Mouse (Mus musculus) ES-Bruce4 (cell line): ENCODE results near the gene Src. TPM values are rescaled to one million over a fixed set of nuclear protein-coding genes. Genes with fewer than 3 reads are reported as not detected.

Source experiments
- H3K27ac ChIP-seq: 2 replicates; pipeline ENCODE4 v1.5.1; 2012; ENCODE audit warnings: low read length, inconsistent platforms; ENCODE audit not compliant: insufficient read depth
- H3K27me3 ChIP-seq: 2 replicates; pipeline ENCODE4 v1.6.1; 2012; ENCODE audit warnings: mild to moderate bottlenecking, low read length, inconsistent platforms; ENCODE audit not compliant: control insufficient read depth, poor library complexity, insufficient read depth, severe bottlenecking
- H3K36me3 ChIP-seq: 2 replicates; pipeline ENCODE4 v1.6.1; 2012; ENCODE audit warnings: inconsistent platforms, mild to moderate bottlenecking, low read length, moderate library complexity; ENCODE audit not compliant: control insufficient read depth, poor library complexity, insufficient read depth, severe bottlenecking
- H3K4me1 ChIP-seq: one replicate; pipeline ENCODE4 v1.8.1; 2011; ENCODE audit warnings: low read length; ENCODE audit not compliant: control insufficient read depth, insufficient read depth
- H3K4me3 ChIP-seq: 2 replicates; pipeline ENCODE4 v1.5.1; 2011; ENCODE audit warnings: low read depth, mild to moderate bottlenecking, low read length
- H3K9ac ChIP-seq: 2 replicates; pipeline ENCODE4 v1.6.1; 2012; ENCODE audit warnings: low read depth, mild to moderate bottlenecking, inconsistent platforms; ENCODE audit not compliant: poor library complexity, severe bottlenecking
- H3K9me3 ChIP-seq: replicated peaks from 2 replicates; pipeline ENCODE4 v1.6.1; 2012; ENCODE audit warnings: mild to moderate bottlenecking, low read length, inconsistent platforms; ENCODE audit not compliant: control insufficient read depth, poor library complexity, insufficient read depth, severe bottlenecking
- CTCF ChIP-seq: IDR thresholded peaks from one replicate; pipeline ENCODE4 v1.8.1; 2011; ENCODE audit warnings: low read depth, low read length
- EP300 ChIP-seq: IDR thresholded peaks from 2 replicates; pipeline ENCODE4 v1.6.1; 2011; ENCODE audit warnings: low read depth, low read length; ENCODE audit not compliant: insufficient read depth
- POLR2A ChIP-seq: IDR thresholded peaks from one replicate; pipeline ENCODE4 v1.8.1; 2011; ENCODE audit warnings: low read length; ENCODE audit not compliant: insufficient read depth
- polyA plus RNA-seq: library from polyadenylated mRNA; stranded (reverse); fragments of >200 nt; gene quantifications from 2 replicates; pipeline ENCODE4 v1.2.4, GENCODE M21; 2011; ENCODE audit warnings: low read depth; ENCODE audit not compliant: missing spikeins, insufficient read depth, insufficient read length

The Src gene
- polyA plus RNA-seq, 1 experiment = 54.7 TPM

GRCm38 (mm10) chr2:157520496-157520895 is 102.3 kb downstream of the Src start:
- H3K27me3 ChIP-seq = no peaks in the 10 kb centered on the region
- H3K36me3 ChIP-seq = no peaks in the 10 kb centered on the region
- H3K9ac ChIP-seq = no peak overlapping the region
- H3K9me3 ChIP-seq = no peaks in the 10 kb centered on the region
- no peaks in the 10 kb centered on the region for H3K4me1 ChIP-seq
- H3K27ac ChIP-seq = no peak overlapping the region
- no peak overlapping the region for H3K4me3 ChIP-seq
- TF ChIP-seq POLR2A (no peak), EP300 (no peak), CTCF (no peak)

Other genes starting within 250 kb of the Src start
- gene Rbl1, start 213.9 kb upstream of the Src start, polyA plus RNA-seq = 21.7 and 23.8 TPM in 2 replicates
- gene Rpn2, start 139.4 kb upstream of the Src start, polyA plus RNA-seq = 214 and 249 TPM in 2 replicates
- 0.37 TPM in 1 of 2 replicates, not detected in the other for gene Mroh8, start 138.9 kb upstream of the Src start, polyA plus RNA-seq
- not detected in 2 replicates for gene Ghrh, start 70.9 kb upstream of the Src start, polyA plus RNA-seq
- gene Manbal, start 50.9 kb upstream of the Src start, polyA plus RNA-seq = 37.8 and 38.1 TPM in 2 replicates
- gene Nnat, start 141.6 kb downstream of the Src start, polyA plus RNA-seq = 42.8 and 48.6 TPM in 2 replicates
- gene Blcap, start 152.8 kb downstream of the Src start, polyA plus RNA-seq = 49.1 and 56.7 TPM in 2 replicates